Mouse (Mus musculus) midbrain, embryonic 11.5 days (tissue): Measurements from ENCODE around the gene Traf3ip1. TPM values are rescaled to one million over a fixed set of nuclear protein-coding genes. Genes with fewer than 3 reads are reported as not detected.
A peak's percentile ranks its signal among the peaks of the same experiment; 100 is the strongest.

ENCODE experiments used
- ATAC-seq: fragments of 200-750 bp; cut with Nextera tagmentation; 2 replicates; pipeline ENCODE4 v1.8.0; 2017; ENCODE audit warnings: moderate TSS enrichment, moderate library complexity; ENCODE audit not compliant: low FRiP score
- DNase-seq: peaks from one replicate; pipeline ENCODE4 v3.0.0; 2015; ENCODE audit warnings: low spot score; ENCODE audit errors: missing footprints
- H3K27ac ChIP-seq: fragments of 300-500 bp; sonication (generic); 2 replicates; pipeline ENCODE4 v1.5.1; 2014; ENCODE audit warnings: low read depth, low read length
- H3K27me3 ChIP-seq: fragments of 300-500 bp; sonication (generic); 2 replicates; pipeline ENCODE4 v1.6.1; 2014; ENCODE audit warnings: mild to moderate bottlenecking, low read length, moderate library complexity, mixed read lengths; ENCODE audit not compliant: control insufficient read depth, insufficient read depth
- H3K36me3 ChIP-seq: fragments of 300-500 bp; sonication (generic); 2 replicates; pipeline ENCODE4 v1.6.1; 2014; ENCODE audit warnings: mild to moderate bottlenecking, low read length, moderate library complexity, mixed read lengths; ENCODE audit not compliant: control insufficient read depth, insufficient read depth
- H3K4me1 ChIP-seq: fragments of 300-500 bp; sonication (generic); 2 replicates; pipeline ENCODE4 v1.6.1; 2014; ENCODE audit warnings: low read length; ENCODE audit not compliant: control insufficient read depth, insufficient read depth
- H3K4me2 ChIP-seq: fragments of 300-500 bp; sonication (generic); 2 replicates; pipeline ENCODE4 v1.6.1; 2014; ENCODE audit warnings: mild to moderate bottlenecking, moderate library complexity
- H3K4me3 ChIP-seq: fragments of 300-500 bp; sonication (generic); 2 replicates; pipeline ENCODE4 v1.5.1; 2014; ENCODE audit warnings: low read depth, low read length
- H3K9ac ChIP-seq: fragments of 300-500 bp; sonication (generic); 2 replicates; pipeline ENCODE4 v1.6.1; 2014; ENCODE audit warnings: low read length
- H3K9me3 ChIP-seq: fragments of 300-500 bp; sonication (generic); 2 replicates; pipeline ENCODE4 v1.6.1; 2016; ENCODE audit warnings: low read length; ENCODE audit not compliant: control insufficient read depth
- WGBS: fragments of 180-500 bp; shearing (Covaris S2); extraction: QIAGEN DNeasy Blood & Tissue Kit; methylation state at CpG from one replicate; pipeline ENCODE4 v1.1.7; 2014; 5-methylcytosine and 5-hydroxymethylcytosine counted together
- polyA plus RNA-seq: library from polyadenylated mRNA; unstranded; fragments of >200 nt; fragmentation: Nextera tagmentation; extraction: Ambion mirVana; gene quantifications from 2 replicates; pipeline ENCODE4 v1.2.1, GENCODE M21; 2014

Gene Traf3ip1
- polyA plus RNA-seq, 1 experiment from 2014 or later = 7.3 TPM

DNA sequence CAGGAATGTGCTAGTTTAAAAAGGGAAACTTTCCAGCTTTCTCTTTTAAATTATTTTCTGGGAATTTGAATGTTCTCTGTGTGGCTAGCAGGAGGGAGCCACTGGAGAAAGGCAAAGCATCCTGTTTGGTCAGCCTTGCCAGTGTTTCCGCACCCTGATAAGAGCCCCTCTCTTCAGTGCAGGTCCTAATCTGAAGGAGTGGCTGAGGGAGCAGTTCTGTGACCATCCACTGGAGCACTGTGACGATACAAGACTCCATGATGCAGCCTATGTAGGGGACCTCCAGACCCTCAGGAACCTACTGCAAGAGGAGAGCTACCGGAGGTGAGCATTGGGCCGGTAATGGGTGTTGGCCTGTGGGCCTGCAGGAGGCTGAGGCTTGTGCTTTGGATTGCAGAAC is 49.5 kb downstream of the Traf3ip1 start:
- Histone ChIP-seq H3K9ac (no peak overlapping the region), H3K36me3 (peaks cover 4% of the 10 kb centered on the region; the same call in 1 of the 2 replicates), H3K4me2 (no peak overlapping the region), H3K27me3 (peaks cover 3% of the 10 kb centered on the region; the same call in 1 of the 2 replicates), H3K27ac (no peak overlapping the region), H3K4me1 (peaks cover 24% of the 10 kb centered on the region), H3K9me3 (no peaks in the 10 kb centered on the region), H3K4me3 (no peak overlapping the region)
- ATAC-seq = no peak
- DNase-seq = no peak
- WGBS = 90% methylated on average over 4 of the region's 4 CpGs

DNA sequence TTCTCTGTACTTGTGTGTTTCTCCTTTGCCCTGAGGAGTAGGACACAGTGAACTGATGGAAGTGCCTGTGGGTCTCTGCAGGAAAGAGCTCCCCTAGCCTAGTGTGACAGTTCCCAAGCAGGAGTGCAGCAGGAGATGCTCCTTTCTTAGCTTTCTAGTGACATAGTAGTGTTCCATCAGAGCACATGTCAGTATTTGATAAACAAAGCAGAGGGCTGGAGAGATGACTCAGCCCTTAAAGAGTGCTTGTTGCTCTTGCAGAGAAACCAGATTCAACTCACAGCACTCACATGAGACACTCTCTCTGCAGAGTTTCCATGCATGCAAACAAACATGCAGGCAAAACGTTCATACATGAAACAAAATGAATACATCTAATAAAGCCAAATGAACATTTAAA is 50.8 kb downstream of the Traf3ip1 start:
- peaks cover 20% of the 10 kb centered on the region for H3K4me1 ChIP-seq
- H3K4me3 ChIP-seq = no peak overlapping the region
- H3K9ac ChIP-seq = no peak overlapping the region
- ATAC-seq = no peak
- 84% methylated on average over 1 of the region's 1 CpGs for WGBS
- no peaks in the 10 kb centered on the region for H3K27me3 ChIP-seq
- DNase-seq = no peak
- peaks cover 4% of the 10 kb centered on the region; the same call in 1 of the 2 replicates for H3K36me3 ChIP-seq
- H3K4me2 ChIP-seq = no peak overlapping the region
- H3K27ac ChIP-seq = no peak overlapping the region
- no peaks in the 10 kb centered on the region for H3K9me3 ChIP-seq

DNA sequence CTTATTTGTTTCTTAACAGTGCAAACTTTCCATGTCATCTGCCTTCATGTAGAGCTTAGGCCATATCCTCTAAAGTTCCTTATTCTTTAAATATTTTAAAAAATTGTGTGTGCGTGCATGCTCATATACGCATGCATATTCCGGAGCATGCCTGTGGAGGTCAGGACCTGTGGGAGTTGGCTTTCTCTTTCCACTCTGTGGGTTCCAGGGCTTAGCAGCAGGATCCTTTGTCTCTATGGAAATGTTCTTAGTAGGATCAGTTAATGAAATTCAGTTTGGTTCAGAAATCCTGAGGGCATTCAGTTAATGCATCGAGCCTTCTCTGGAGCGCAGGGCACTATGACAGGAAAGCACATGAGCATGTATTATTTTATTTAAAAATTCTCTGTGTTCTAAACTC is 53.1 kb downstream of the Traf3ip1 start:
- DNase-seq (peak; percentile 92), ATAC-seq (peak; percentile 92)
- Histone ChIP-seq H3K4me2 (no peak overlapping the region), H3K27ac (peak overlapping the region; percentile 30; the same call in 1 of the 2 replicates), H3K27me3 (no peaks in the 10 kb centered on the region), H3K4me3 (no peak overlapping the region), H3K9me3 (no peaks in the 10 kb centered on the region), H3K4me1 (peaks cover 14% of the 10 kb centered on the region), H3K36me3 (peaks cover 4% of the 10 kb centered on the region; the same call in 1 of the 2 replicates), H3K9ac (no peak overlapping the region)
- WGBS = 19% methylated on average over 5 of the region's 5 CpGs

DNA sequence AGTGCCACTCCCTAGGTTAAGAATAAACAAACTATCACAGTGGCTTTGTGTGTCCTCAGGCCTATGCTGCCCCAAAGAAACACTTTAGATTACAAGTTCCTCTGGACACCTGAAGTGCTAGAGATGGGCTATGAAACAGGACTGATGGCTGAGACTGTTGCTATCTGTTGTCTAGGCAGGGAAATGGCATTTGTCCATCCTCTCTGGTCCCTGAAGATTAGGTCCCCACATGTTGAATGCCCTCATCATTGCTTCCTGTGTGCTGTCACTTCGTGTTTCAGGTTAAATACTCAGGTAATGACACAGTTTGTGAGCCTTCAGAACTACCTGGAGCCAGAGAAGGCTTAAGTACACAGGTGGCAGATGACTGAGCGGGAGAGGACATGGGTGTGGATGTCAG is 54.6 kb downstream of the Traf3ip1 start:
- WGBS = 81% methylated on average over 2 of the region's 2 CpGs
- ATAC-seq (no peak), DNase-seq (no peak)
- H3K4me2 ChIP-seq = no peak overlapping the region
- H3K9me3 ChIP-seq = no peaks in the 10 kb centered on the region
- no peaks in the 10 kb centered on the region for H3K27me3 ChIP-seq
- H3K36me3 ChIP-seq = peaks cover 4% of the 10 kb centered on the region; the same call in 1 of the 2 replicates
- H3K27ac ChIP-seq = no peak overlapping the region
- no peak overlapping the region for H3K4me3 ChIP-seq
- no peak overlapping the region for H3K9ac ChIP-seq
- H3K4me1 ChIP-seq = peaks cover 14% of the 10 kb centered on the region

DNA sequence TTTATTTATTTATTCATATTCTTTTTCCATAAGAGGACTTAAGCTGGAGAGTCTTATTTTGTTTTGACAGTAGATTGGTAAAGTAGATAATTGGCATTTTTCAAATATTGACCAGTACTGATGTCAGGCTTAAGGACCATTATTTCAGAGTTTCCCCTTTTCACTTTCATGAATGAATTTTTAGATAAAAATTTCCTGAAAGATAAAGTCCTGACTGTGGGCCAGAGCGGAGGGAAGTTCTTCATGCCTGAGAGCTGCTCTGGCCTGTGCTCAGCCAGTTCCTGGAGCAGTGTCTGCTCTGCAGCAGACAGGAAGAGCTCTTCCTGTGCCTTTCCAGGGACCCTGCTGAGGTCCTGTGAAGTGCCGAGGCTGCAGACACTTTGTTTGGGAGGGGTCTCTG is 62.7 kb downstream of the Traf3ip1 start:
- no peaks in the 10 kb centered on the region for H3K9me3 ChIP-seq
- H3K4me3 ChIP-seq = no peak overlapping the region
- ATAC-seq (no peak), DNase-seq (no peak)
- no peaks in the 10 kb centered on the region for H3K4me1 ChIP-seq
- no peaks in the 10 kb centered on the region; the same call in 1 of the 2 replicates for H3K36me3 ChIP-seq
- WGBS = 71% methylated on average over 2 of the region's 2 CpGs
- no peak overlapping the region for H3K9ac ChIP-seq
- H3K4me2 ChIP-seq = no peak overlapping the region
- H3K27me3 ChIP-seq = no peaks in the 10 kb centered on the region
- no peak overlapping the region for H3K27ac ChIP-seq

DNA sequence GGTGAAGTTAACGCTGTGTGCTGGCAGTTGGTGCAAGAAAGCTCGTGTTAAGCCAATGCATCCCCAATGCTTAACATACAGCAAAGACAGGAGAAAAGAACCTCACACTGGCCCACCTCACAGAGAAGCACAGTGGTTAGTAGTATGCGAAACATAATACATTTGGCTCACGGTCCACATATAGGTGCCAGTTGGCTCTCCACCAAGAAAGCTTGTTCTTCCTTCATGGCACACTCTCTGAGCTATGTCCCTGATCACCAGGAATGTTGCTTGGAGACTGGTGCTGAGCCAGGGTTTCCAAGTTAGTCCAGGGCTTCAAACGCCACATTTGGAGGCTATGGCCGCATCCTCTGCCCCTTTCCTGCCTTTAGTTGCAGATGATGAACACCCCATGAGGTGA is 66.8 kb downstream of the Traf3ip1 start:
- Histone ChIP-seq H3K9ac (no peak overlapping the region), H3K9me3 (no peaks in the 10 kb centered on the region), H3K27me3 (no peaks in the 10 kb centered on the region), H3K27ac (no peak overlapping the region), H3K4me3 (no peak overlapping the region), H3K4me2 (no peak overlapping the region), H3K36me3 (no peaks in the 10 kb centered on the region), H3K4me1 (no peaks in the 10 kb centered on the region)
- DNase-seq (no peak), ATAC-seq (no peak)
- 85% methylated on average over 6 of the region's 6 CpGs for WGBS

DNA sequence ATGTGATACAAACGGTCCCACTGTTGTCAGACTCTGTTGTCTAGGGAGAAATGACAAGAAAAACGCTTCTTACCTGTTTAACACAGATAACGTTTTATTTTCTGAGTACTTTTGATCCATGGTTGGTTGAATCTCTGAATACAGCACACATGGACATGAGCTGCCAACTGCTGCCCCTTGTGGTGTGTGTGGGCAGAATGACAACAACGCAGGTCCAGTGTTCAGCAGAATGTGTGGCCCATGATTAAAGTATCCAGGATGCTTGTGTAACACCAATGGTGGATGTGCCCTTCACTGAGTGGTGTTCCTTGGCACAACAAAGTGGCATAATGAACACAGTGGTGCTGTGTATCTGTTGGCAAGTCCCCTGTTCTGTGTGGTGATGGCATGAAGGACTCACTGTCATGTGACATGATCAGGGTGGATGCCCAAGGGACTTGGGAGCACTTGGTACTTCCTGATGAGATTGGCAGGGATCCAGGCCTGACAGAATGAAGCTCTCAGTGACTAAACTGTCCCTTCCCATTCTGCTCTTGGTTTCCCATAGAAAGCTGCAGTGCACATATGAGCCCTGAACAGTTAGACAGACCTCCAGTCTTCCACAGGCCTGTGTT is 68.6 kb downstream of the Traf3ip1 start:
- Histone ChIP-seq H3K36me3 (no peaks in the 10 kb centered on the region), H3K27me3 (no peaks in the 10 kb centered on the region), H3K27ac (no peak overlapping the region), H3K9ac (no peak overlapping the region), H3K4me3 (no peak overlapping the region), H3K9me3 (no peaks in the 10 kb centered on the region), H3K4me1 (no peaks in the 10 kb centered on the region), H3K4me2 (no peak overlapping the region)
- ATAC-seq = no peak
- no peak for DNase-seq
- WGBS = 85% methylated on average over 4 of the region's 4 CpGs

DNA sequence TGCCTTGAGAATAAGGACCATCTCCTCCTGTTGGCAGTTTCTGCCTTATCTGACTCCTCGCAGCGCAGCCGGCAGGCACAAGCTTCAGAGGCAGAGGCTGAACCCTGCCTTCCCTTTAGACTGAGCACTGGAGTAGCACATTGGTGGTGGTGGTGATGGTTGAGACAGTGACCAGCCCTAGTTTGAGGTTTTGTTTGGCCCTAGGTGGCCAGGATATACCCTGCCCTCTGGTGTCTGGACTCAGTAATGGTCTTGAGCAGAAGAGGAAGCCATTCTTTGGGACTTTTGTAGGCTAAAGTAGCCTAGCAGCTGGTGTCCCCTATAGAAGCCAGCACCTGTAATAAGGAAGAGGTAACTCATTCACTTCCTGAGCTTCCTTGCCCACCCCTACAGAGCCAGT is 69.6 kb downstream of the Traf3ip1 start:
- H3K36me3 ChIP-seq = no peaks in the 10 kb centered on the region
- H3K4me2 ChIP-seq = no peak overlapping the region
- DNase-seq = no peak
- H3K4me3 ChIP-seq = no peak overlapping the region
- H3K9me3 ChIP-seq = no peaks in the 10 kb centered on the region
- no peak overlapping the region for H3K9ac ChIP-seq
- no peak for ATAC-seq
- no peaks in the 10 kb centered on the region for H3K4me1 ChIP-seq
- H3K27me3 ChIP-seq = no peaks in the 10 kb centered on the region
- 65% methylated on average over 3 of the region's 3 CpGs for WGBS
- H3K27ac ChIP-seq = no peak overlapping the region

DNA sequence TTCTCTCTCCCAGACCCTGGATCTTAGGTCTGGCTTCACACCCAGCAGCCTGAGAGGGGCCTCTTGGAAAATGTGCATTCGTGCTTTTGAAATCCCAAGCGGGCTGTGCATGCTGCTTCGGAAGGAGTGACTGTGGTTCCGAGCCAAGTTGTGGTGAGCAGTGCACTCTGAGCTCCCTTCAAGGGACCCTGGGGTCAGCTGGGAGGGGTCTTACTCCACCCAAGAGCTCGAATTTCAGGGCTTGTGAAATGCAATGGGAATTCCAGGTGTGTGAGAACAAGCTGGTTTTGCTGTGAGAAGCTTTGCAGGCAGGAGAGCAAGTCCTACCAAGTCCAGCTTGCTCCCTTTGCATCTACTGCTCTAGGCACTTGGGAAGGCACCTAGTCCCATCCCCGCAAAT is 70.2 kb downstream of the Traf3ip1 start:
- no peak for ATAC-seq
- no peaks in the 10 kb centered on the region for H3K9me3 ChIP-seq
- WGBS = 66% methylated on average over 6 of the region's 6 CpGs

More for the DNA sequence above, 70.2 kb downstream of the Traf3ip1 start:
- Histone ChIP-seq H3K4me2 (no peak overlapping the region), H3K4me1 (no peaks in the 10 kb centered on the region), H3K27ac (no peak overlapping the region), H3K4me3 (no peak overlapping the region), H3K36me3 (no peaks in the 10 kb centered on the region), H3K27me3 (no peaks in the 10 kb centered on the region), H3K9ac (no peak overlapping the region)
- DNase-seq = no peak
